Mouse (Mus musculus) olfactory bulb, adult 2 months (tissue): ENCODE measurements around the gene Tnfsf9.
A peak's percentile ranks its signal among the peaks of the same experiment; 100 is the strongest.

Experiments
- CTCF ChIP-seq: fragments of 200-500 bp; IDR thresholded peaks from 2 replicates; pipeline ENCODE4 v1.5.1; 2012; ENCODE audit warnings: low read depth, mild to moderate bottlenecking, low read length, moderate library complexity; ENCODE audit not compliant: insufficient read depth
- POLR2A ChIP-seq: fragments of 200-500 bp; IDR thresholded peaks from 2 replicates; pipeline ENCODE4 v1.6.1; 2012; ENCODE audit warnings: mild to moderate bottlenecking, low read depth, low read length, moderate library complexity; ENCODE audit not compliant: insufficient read depth

- TF ChIP-seq CTCF (peak; percentile 16; the same call in 1 of the 2 replicates), POLR2A (no peak)
Measured at GRCm38 (mm10) chr17:57148994-57149803, 44.1 kb downstream of the Tnfsf9 start, which contains the start of gene Cd70.
